Mouse (Mus musculus) retina, embryonic 14.5 days (tissue): ENCODE results near the gene Fam187b.
"Not testable (repeated sequence)": the region's sequence is repeated elsewhere in the genome, so short reads cannot be mapped to it uniquely, and the experiment has no call there.

ENCODE experiments used
- DNase-seq: peaks from one replicate; pipeline ENCODE4 v3.0.0-alpha.2; 2015; ENCODE audit warnings: low spot score

The Fam187b gene

GRCm38 (mm10) chr7:30973501-30974289 is at the start of gene Fam187b:
Fam187b (plus strand) TSS chr7:30973790.
- DNase-seq: peak; percentile 93

- no peak for DNase-seq
These were observed 49.5 kb upstream of the Fam187b start for GRCm38 (mm10) chr7:30924071-30924470.

- DNase-seq: not testable (repeated sequence)
These were observed 49.0 kb upstream of the Fam187b start, which contains the start of gene Hamp2 for GRCm38 (mm10) chr7:30924581-30924980. Hamp2 (minus strand) TSS chr7:30924681.

- DNase-seq: not testable (repeated sequence)
These were observed 38.0 kb upstream of the Fam187b start for GRCm38 (mm10) chr7:30935422-30936099.

DNA sequence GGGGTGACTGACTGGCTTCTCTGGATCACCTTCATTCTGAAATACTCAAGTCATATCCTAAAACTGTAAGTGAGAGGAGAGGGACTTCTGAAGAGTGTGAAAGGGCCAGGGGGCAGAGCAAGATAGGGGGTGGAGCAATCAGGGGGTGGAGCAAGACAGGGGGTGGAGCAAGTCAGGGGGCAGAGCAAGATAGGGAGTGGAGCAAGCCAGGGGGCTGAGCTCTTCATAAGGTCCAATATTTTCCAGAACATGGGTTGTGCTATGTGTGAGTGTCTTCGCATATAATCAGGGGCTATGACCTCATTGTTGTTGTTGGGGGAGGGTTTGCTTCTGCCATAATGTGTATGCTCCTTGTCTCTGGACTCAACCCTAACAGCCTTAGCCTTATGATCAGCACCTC is 33.5 kb upstream of the Fam187b start:
- DNase-seq: not testable (repeated sequence)

DNA sequence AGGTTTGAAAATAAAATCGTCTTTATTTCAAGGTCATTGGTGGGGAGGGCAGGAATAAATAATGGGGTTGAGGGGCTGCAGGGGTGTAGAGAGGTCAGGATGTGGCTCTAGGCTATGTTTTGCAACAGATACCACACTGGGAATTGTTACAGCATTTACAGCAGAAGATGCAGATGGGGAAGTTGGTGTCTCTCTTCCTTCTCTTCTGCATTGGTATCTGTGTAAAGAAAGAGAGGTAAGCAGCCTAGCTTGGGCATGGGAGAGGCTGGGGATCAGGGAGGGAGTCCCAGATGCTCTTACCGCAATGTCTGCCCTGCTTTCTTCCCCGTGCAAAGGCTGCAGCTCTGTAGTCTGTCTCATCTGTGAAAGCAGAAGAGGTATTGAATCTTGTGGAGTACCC is 31.2 kb upstream of the Fam187b start:
- DNase-seq: not testable (repeated sequence)

DNA sequence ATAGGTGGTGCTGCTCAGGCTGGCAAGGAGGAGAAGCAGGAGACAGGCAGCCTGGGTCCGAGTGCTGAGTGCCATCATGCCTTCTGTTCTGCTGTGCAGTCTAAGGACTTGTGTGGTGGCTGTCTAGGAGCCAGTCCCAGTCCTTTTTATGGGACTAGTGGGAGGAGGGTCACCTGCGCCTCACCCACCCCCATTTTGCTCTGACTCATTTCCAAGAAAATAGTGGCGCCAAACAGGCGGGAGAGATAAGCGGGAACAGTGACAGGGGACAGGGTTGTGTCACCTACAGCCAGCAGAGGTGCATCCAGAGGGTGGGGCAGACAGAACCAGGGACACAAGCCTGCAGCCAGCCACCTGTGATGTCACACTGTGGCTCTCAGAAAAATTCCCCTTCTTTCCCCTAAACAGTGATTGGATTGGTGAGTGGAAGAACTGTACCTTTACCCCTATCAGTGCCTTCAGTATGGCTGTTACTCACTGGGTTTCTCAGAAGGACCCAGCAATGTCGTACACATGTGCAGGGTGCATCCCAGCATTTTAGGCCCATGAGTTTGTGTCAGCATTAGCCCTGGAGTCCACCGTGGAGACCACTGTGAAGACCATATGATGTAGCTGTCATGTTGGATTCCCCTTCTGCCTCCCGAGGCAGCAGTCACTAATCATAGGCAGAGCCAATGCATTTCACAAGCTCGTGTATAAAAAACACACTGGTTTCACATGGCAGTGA is 29.5 kb upstream of the Fam187b start, which contains the start of gene Hamp:
Hamp (minus strand) TSS at position 124 of the 727 bp plus-strand sequence.
- peak; percentile 1 for DNase-seq

GRCm38 (mm10) chr7:30944706-30945105 is 28.9 kb upstream of the Fam187b start:
- DNase-seq: peak; percentile 1

GRCm38 (mm10) chr7:30945466-30945865 is 28.1 kb upstream of the Fam187b start:
- DNase-seq: peak; percentile 1

GRCm38 (mm10) chr7:30945876-30946275 is 27.7 kb upstream of the Fam187b start:
- DNase-seq: no peak

- not testable (repeated sequence) for DNase-seq
These were observed 23.7 kb upstream of the Fam187b start for GRCm38 (mm10) chr7:30949902-30950301.

GRCm38 (mm10) chr7:30952441-30953265 is 20.9 kb upstream of the Fam187b start:
- DNase-seq: peak; percentile 0

- peak; percentile 0 for DNase-seq
These were observed 20.1 kb upstream of the Fam187b start for GRCm38 (mm10) chr7:30953459-30953858.

DNA sequence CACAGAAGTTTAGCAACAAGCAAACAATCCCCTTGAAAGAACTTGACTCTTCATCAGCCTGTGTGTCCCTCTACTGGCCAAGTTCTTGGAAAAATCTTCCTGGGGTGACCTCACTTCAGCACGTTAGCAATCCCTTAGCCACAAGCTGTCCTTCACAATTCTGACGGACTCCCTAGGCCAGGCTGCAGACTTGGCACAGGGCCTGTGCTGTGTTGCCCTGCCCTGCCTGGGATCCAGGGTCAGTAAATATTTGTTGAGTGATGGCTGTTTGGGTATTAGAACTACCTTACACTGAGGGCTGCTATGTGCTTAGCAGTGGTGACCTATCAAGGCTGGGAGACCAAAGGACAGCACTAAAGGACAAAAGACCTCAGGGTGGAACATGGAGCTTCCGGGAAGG is 19.6 kb upstream of the Fam187b start:
- DNase-seq: peak; percentile 1

DNA sequence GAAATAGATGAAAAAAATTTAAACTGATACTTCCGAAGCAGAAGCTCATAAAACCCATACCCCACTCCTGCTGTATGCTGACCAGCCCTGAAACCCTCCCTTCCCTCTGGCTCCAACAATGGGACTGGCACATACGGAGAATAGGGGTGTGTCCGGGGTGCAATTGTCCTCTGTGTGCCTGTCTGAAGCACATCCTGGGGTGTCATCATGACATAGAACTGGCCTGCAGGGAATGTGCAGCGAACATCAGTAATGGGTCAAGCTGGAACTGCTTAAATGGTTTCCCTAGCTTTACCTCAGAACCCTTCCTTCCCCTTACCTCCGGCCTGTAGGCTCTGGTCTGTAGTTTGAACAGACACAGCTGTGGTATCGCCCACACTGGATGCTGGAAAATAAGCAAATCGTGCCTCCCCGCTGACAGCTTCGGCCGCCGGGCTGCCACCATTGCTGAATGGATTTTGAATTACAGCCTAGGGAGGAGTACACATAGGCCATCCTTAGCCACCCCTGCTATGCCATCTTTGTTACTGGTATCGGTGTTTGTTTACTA is 18.5 kb upstream of the Fam187b start:
- peak; percentile 1 for DNase-seq

DNA sequence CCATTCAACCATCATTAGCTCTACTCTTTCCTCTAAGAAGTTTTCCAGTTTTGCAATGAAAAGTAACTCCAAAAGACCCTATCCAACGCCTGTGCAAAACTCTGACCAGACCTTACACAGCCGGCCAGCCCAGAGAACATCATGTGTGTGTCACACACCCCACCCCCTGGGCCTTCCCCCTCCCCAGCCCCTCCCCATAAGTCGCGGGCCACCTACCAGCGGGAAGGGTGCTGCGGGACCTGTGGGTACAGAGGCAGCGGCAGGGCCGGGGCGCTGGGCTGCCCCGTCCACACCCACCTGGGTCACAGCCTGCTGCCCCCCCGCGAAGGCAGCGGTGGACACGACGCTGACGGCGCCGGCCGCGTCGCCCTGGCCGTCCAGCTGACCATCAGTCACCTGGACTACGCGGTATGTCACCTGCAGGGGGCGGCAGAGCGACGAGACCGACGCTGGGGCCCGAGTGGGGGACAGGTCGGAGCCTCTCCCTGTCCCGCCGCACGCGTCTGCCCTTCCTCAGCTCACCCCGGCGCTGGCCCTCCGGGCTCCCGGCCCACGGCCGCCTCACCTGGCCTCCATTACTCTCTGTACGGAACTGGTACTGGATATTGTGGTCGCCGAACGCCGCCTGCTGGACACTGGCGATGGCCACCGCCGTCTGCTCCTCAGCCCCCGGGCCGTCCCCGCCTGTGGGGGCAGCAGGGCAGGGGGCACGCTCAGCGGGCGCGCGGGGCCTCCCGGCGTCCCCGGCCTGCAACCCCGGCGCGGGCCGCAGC is 17.8 kb upstream of the Fam187b start:
- peak; percentile 92 for DNase-seq

DNA sequence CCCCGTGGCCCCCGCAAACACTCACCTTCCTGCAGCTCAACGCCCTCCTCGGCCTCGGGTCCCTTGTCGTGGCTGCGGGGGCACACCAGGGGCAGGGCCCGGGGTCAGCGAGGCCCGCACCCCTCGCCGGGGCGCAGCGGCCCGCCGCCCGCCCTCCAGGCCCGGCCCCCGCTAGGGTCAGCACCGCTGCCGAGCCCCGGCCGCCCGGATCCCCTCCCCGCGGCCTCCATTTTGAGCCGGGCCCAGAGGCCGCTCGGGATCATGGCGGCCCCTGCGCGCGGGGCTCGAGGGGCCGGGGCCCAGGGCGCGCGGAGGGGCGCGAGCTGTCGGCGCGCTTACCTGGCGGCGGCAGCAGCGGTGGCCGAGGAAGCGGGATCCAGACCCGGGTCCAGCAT is 17.2 kb upstream of the Fam187b start:
- DNase-seq: peak; percentile 61

GRCm38 (mm10) chr7:30956756-30957366 is 16.7 kb upstream of the Fam187b start, which contains the start of gene Usf2:
Usf2 (minus strand) TSS chr7:30956803.
- DNase-seq: peak; percentile 74

DNA sequence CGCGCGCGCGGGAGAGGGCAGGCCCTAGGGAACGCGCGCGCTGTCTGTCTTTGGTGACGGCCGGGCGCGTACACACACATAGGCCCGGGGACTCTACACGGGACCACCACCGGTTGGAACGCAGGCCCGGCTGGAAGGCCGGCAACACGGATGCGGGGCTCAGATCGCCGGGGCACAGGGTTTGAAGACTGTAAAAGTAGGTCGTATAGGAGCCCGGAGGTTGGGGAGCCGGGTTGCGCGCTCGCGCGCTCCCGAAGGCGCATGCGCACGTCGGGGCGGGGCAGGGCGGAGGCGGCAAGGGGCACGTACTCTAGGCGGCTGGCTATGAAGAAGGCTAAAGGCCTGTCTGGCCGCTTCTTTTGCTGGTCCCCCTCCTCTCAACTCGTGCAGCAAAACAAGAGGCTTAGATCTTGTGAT is 16.2 kb upstream of the Fam187b start:
- DNase-seq: peak; percentile 86
